ENCODE assay signal across 9 mouse cellular contexts in the genomic region with DNA sequence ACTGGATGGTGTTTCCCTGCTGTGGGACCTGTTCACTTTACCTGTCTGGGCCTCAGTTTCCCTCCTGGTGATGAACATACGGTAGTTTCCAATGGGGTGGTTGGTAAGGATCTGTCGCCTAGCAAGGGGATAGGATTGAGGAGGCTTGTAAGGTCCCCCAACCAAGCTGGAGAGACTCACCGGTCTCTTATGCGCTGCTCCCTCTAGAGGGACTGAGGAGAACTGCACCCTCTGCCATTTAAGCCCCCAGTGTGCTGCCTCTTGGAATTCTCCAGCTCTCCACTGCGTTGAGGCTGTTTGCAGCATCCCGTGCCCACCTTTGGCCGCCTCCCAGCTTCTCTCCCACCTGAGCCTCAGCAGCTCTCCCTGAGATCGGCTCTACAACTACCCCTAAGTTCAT.
DNase-seq lines count a peak whose midpoint lies in the region; ATAC-seq and TF ChIP-seq lines count a peak whose summit lies in the region.
"Had no signal": no experiment of that assay in that cellular context is flagged by ENCODE, and none has a peak within 500 bp of the region (broad histone marks: within the 10 kb centered on the region; RNA-seq: fewer than 3 reads in every experiment).

No protein-coding gene starts in this region.

- H3K27ac ChIP-seq in forebrain, postnatal 0 days (ENCODE audit: low read depth, low read length), result no peak overlapping the region
- H3K27ac ChIP-seq in forebrain, embryonic 15.5 days (replicated peaks), result no peak overlapping the region
- no peak overlapping the region for H3K27ac ChIP-seq in small intestine, adult 2 months (ENCODE audit: insufficient read depth, low read depth, low read length)
- H3K27ac ChIP-seq in forebrain, embryonic 16.5 days (ENCODE audit: low read length), result no peak overlapping the region
- H3K27ac ChIP-seq: midbrain, embryonic 12.5 days had no signal

- 53% methylated on average over 8 of the region's 8 CpGs for WGBS in forebrain, postnatal 0 days
- 52% methylated on average over 8 of the region's 8 CpGs for WGBS in forebrain, embryonic 15.5 days
- WGBS in small intestine, adult 2 months, result 60% methylated on average over 8 of the region's 8 CpGs
- 42% methylated on average over 8 of the region's 8 CpGs for WGBS in forebrain, embryonic 16.5 days

- TF ChIP-seq POLR2A in small intestine, adult 2 months (IDR thresholded peaks at IDR 0.05; ENCODE audit: low read depth, low read length), result no peak

- no peak overlapping the region for H3K4me2 ChIP-seq in forebrain, postnatal 0 days (ENCODE audit: low read depth)
- H3K4me2 ChIP-seq in forebrain, embryonic 15.5 days (replicated peaks), result no peak overlapping the region
- H3K4me2 ChIP-seq in forebrain, embryonic 16.5 days (ENCODE audit: low read length), result no peak overlapping the region
- H3K4me2 ChIP-seq: midbrain, embryonic 12.5 days had no signal

- H3K36me3 ChIP-seq in forebrain, postnatal 0 days (ENCODE audit: insufficient read depth), result no peaks in the 10 kb centered on the region
- H3K36me3 ChIP-seq in forebrain, embryonic 15.5 days, result no peaks in the 10 kb centered on the region
- no peaks in the 10 kb centered on the region for H3K36me3 ChIP-seq in small intestine, adult 2 months (ENCODE audit: control insufficient read depth, insufficient read depth, low read length)
- H3K36me3 ChIP-seq in forebrain, embryonic 16.5 days (ENCODE audit: control insufficient read depth, insufficient read depth), result no peaks in the 10 kb centered on the region
- H3K36me3 ChIP-seq: midbrain, embryonic 12.5 days had no signal

- H3K4me3 ChIP-seq in forebrain, postnatal 0 days (ENCODE audit: low read depth, low read length), result no peak overlapping the region
- no peak overlapping the region for H3K4me3 ChIP-seq in forebrain, embryonic 15.5 days
- no peak overlapping the region for H3K4me3 ChIP-seq in small intestine, adult 2 months (ENCODE audit: low read depth, low read length)
- no peak overlapping the region for H3K4me3 ChIP-seq in forebrain, embryonic 16.5 days (replicated peaks; ENCODE audit: low read length)
- H3K4me3 ChIP-seq: midbrain, embryonic 12.5 days had no signal

- no peaks in the 10 kb centered on the region for H3K4me1 ChIP-seq in forebrain, postnatal 0 days (ENCODE audit: insufficient read depth)
- peaks cover 24% of the 10 kb centered on the region for H3K4me1 ChIP-seq in forebrain, embryonic 15.5 days
- H3K4me1 ChIP-seq in small intestine, adult 2 months (ENCODE audit: control insufficient read depth, insufficient read depth, insufficient read length, low read length), result no peaks in the 10 kb centered on the region
- H3K4me1 ChIP-seq in forebrain, embryonic 16.5 days (replicated peaks; ENCODE audit: control insufficient read depth, insufficient read depth, low read length), result peaks cover 22% of the 10 kb centered on the region

- peak; percentile 82 for TF ChIP-seq CTCF in forebrain, postnatal 0 days (IDR thresholded peaks at IDR 0.05; ENCODE audit: low read depth)
- TF ChIP-seq CTCF in small intestine, adult 2 months (IDR thresholded peaks at IDR 0.05; ENCODE audit: extremely low read depth, insufficient read length, insufficient replicate concordance, low read depth, low read length), result peak; percentile 52; the same call in 1 of the 2 replicates

- DNase-seq in forebrain, postnatal 0 days, result peak; percentile 75
- peak; percentile 58 for DNase-seq in right cerebral cortex, postnatal 4 days
- no peak for DNase-seq in right cerebral cortex, postnatal 10 days (ENCODE audit: low spot score in 2 of 2)
- no peak for DNase-seq in gastrocnemius, adult 8-10 months (ENCODE audit: low spot score in 2 of 2)

- no peak overlapping the region for H3K9ac ChIP-seq in forebrain, postnatal 0 days
- H3K9ac ChIP-seq in forebrain, embryonic 15.5 days (replicated peaks), result no peak overlapping the region
- no peak overlapping the region for H3K9ac ChIP-seq in forebrain, embryonic 16.5 days (replicated peaks; ENCODE audit: low read depth, low read length)
- H3K9ac ChIP-seq: midbrain, embryonic 12.5 days had no signal

- no peaks in the 10 kb centered on the region for H3K27me3 ChIP-seq in forebrain, postnatal 0 days (ENCODE audit: insufficient read depth, low read length)
- H3K27me3 ChIP-seq in forebrain, embryonic 15.5 days, result no peaks in the 10 kb centered on the region
- H3K27me3 ChIP-seq in small intestine, adult 2 months (ENCODE audit: control insufficient read depth, insufficient read depth, low read length), result no peaks in the 10 kb centered on the region
- no peaks in the 10 kb centered on the region for H3K27me3 ChIP-seq in forebrain, embryonic 16.5 days (replicated peaks; ENCODE audit: control insufficient read depth, insufficient read depth, low read length)
- H3K27me3 ChIP-seq: midbrain, embryonic 12.5 days had no signal

- H3K9me3 ChIP-seq in forebrain, postnatal 0 days (ENCODE audit: low read length), result no peaks in the 10 kb centered on the region
- H3K9me3 ChIP-seq in forebrain, embryonic 15.5 days, result no peaks in the 10 kb centered on the region
- no peaks in the 10 kb centered on the region for H3K9me3 ChIP-seq in forebrain, embryonic 16.5 days (ENCODE audit: control insufficient read depth, low read length)
- H3K9me3 ChIP-seq: midbrain, embryonic 12.5 days had no signal

- ATAC-seq in forebrain, postnatal 0 days, result peak; percentile 40
- ATAC-seq in forebrain, embryonic 15.5 days (replicated peaks), result no peak
- peak; percentile 50; the same call in 1 of the 2 replicates for ATAC-seq in granulocyte monocyte progenitor cell, adult 5-6 weeks (replicated peaks; ENCODE audit: poor library complexity, severe bottlenecking)
- ATAC-seq in forebrain, embryonic 16.5 days, result no peak

Comparison
In these comparisons a context has a peak if more than half of its experiments do, and no peak if none do; other contexts are left out.
1. ATAC-seq: peak in forebrain, postnatal 0 days (single experiment) and granulocyte monocyte progenitor cell, adult 5-6 weeks (single experiment); none in forebrain, embryonic 15.5 days (single experiment) and forebrain, embryonic 16.5 days (single experiment).
2. DNase-seq: peak in forebrain, postnatal 0 days (single experiment) and right cerebral cortex, postnatal 4 days (single experiment); none in right cerebral cortex, postnatal 10 days (0 of 2) and gastrocnemius, adult 8-10 months (0 of 2).